Mouse (Mus musculus): Measurements from ENCODE around the gene Nkapd1. TPM values are rescaled to one million over a fixed set of nuclear protein-coding genes. Genes with fewer than 3 reads are reported as not detected.

Nkapd1 gene
- total and polyA plus RNA-seq, 2 experiments: 2.8 to 5.8 TPM

DNA sequence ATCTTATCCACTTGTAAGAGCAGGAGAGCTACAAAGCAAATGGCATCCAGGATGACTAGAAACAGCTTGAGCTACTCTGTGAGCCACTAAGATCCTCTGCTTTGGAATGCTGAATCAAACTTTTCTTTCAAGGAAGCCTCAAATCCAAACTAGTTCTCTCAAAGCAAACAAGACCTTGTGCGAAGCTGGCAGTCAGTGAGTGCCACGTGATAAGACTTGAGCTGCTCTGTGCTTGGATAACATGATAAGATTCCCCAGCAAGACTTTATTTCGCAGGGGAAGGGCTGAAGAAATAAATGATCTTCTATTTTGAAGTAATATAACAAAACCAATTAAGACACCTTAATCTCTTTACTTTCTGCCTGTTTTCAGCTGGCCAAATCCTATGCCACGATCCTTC, 51.3 kb downstream of the Nkapd1 start:
- TF ChIP-seq POLR2A (IDR thresholded peaks at IDR 0.05; ENCODE audit: extremely low read depth, insufficient read depth, low read length) (no peak), CTCF (IDR thresholded peaks at IDR 0.05; ENCODE audit: low read depth, low read length) (no peak)
- Histone ChIP-seq H3K27me3 (ENCODE audit: control insufficient read depth, insufficient read depth, low read length) (no peaks in the 10 kb centered on the region), H3K4me3 (ENCODE audit: insufficient read depth, low read depth, low read length) (no peak overlapping the region), H3K36me3 (ENCODE audit: control insufficient read depth, insufficient read depth, low read length) (no peaks in the 10 kb centered on the region), H3K79me2 (ENCODE audit: control insufficient read depth, insufficient read depth, low read length) (no peaks in the 10 kb centered on the region), H3K27ac (replicated peaks; ENCODE audit: insufficient read depth, low read depth, low read length) (no peak overlapping the region), H3K4me1 (ENCODE audit: control insufficient read depth, insufficient read depth, low read length) (peaks cover 4% of the 10 kb centered on the region; the same call in 1 of the 2 replicates), H3K9ac (ENCODE audit: low read depth, low read length) (no peak overlapping the region)
- WGBS: 57% methylated on average over 4 of the region's 4 CpGs
- peak; percentile 37 for DNase-seq (ENCODE audit: extremely low read depth, low read depth, low spot score)

GRCm38 (mm10) chr9:50565173-50565572, 52.1 kb downstream of the Nkapd1 start:
- Histone ChIP-seq H3K27ac (replicated peaks; ENCODE audit: insufficient read depth, low read depth, low read length) (no peak overlapping the region), H3K79me2 (ENCODE audit: control insufficient read depth, insufficient read depth, low read length) (no peaks in the 10 kb centered on the region), H3K4me1 (ENCODE audit: control insufficient read depth, insufficient read depth, low read length) (peaks cover 7% of the 10 kb centered on the region; the same call in 1 of the 2 replicates), H3K27me3 (ENCODE audit: control insufficient read depth, insufficient read depth, low read length) (no peaks in the 10 kb centered on the region), H3K4me3 (ENCODE audit: insufficient read depth, low read depth, low read length) (no peak overlapping the region), H3K36me3 (ENCODE audit: control insufficient read depth, insufficient read depth, low read length) (no peaks in the 10 kb centered on the region), H3K9ac (ENCODE audit: low read depth, low read length) (no peak overlapping the region)
- WGBS: 80% methylated on average over 7 of the region's 7 CpGs
- TF ChIP-seq POLR2A (IDR thresholded peaks at IDR 0.05; ENCODE audit: extremely low read depth, insufficient read depth, low read length): no peak
- TF ChIP-seq CTCF (IDR thresholded peaks at IDR 0.05; ENCODE audit: low read depth, low read length): no peak
- DNase-seq (ENCODE audit: extremely low read depth, low read depth, low spot score): no peak

DNA sequence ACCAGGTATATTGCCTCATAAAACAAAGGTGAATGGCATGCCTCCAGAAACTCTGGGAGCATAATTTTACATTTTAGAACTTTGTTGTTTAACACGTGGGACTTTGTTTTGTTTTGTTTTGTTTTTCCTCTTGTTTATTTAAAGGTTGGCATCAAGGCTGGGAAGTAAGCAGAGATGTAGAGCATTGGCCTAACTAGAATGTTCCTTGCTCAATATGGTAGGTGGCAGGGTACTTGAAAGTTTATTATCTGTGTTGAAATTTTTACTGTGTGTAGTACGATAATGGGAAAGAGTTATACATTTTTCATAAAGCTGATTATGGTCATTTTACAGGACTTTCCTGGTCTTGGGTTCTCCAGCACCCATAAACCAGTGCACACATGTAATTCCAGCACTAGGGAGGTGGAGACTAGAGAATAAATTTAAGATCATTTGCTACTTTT, 55.3 kb downstream of the Nkapd1 start:
- H3K79me2 ChIP-seq (ENCODE audit: control insufficient read depth, insufficient read depth, low read length): no peaks in the 10 kb centered on the region
- TF ChIP-seq CTCF (IDR thresholded peaks at IDR 0.05; ENCODE audit: low read depth, low read length): no peak
- no peak for TF ChIP-seq POLR2A (IDR thresholded peaks at IDR 0.05; ENCODE audit: extremely low read depth, insufficient read depth, low read length)
- no peak overlapping the region for H3K4me3 ChIP-seq (ENCODE audit: insufficient read depth, low read depth, low read length)
- H3K27me3 ChIP-seq (ENCODE audit: control insufficient read depth, insufficient read depth, low read length): no peaks in the 10 kb centered on the region
- H3K9ac ChIP-seq (ENCODE audit: low read depth, low read length): no peak overlapping the region
- 0 out of 2 replicates have a peak overlapping the region, but pooled peaks have one; percentile 10 for H3K27ac ChIP-seq (replicated peaks; ENCODE audit: insufficient read depth, low read depth, low read length)
- 22% methylated on average over 2 of the region's 2 CpGs for WGBS
- H3K36me3 ChIP-seq (ENCODE audit: control insufficient read depth, insufficient read depth, low read length): no peaks in the 10 kb centered on the region
- H3K4me1 ChIP-seq (ENCODE audit: control insufficient read depth, insufficient read depth, low read length): peaks cover 7% of the 10 kb centered on the region; the same call in 1 of the 2 replicates
- DNase-seq (ENCODE audit: extremely low read depth, low read depth, low spot score): peak; percentile 98

- Histone ChIP-seq H3K79me2 (ENCODE audit: control insufficient read depth, insufficient read depth, low read length) (no peaks in the 10 kb centered on the region), H3K4me3 (ENCODE audit: insufficient read depth, low read depth, low read length) (peak within 1 kb of the TSS; percentile 20; the same call in 1 of the 2 replicates), H3K27me3 (ENCODE audit: control insufficient read depth, insufficient read depth, low read length) (no peaks in the 10 kb centered on the region), H3K27ac (replicated peaks; ENCODE audit: insufficient read depth, low read depth, low read length) (peak within 1 kb of the TSS; percentile 87), H3K9ac (ENCODE audit: low read depth, low read length) (peak within 1 kb of the TSS; percentile 20), H3K36me3 (ENCODE audit: control insufficient read depth, insufficient read depth, low read length) (no peaks in the 10 kb centered on the region), H3K4me1 (ENCODE audit: control insufficient read depth, insufficient read depth, low read length) (peaks cover 7% of the 10 kb centered on the region; the same call in 1 of the 2 replicates)
- TF ChIP-seq POLR2A (IDR thresholded peaks at IDR 0.05; ENCODE audit: extremely low read depth, insufficient read depth, low read length): no peak
- no peak for TF ChIP-seq CTCF (IDR thresholded peaks at IDR 0.05; ENCODE audit: low read depth, low read length)
- WGBS: 79% methylated on average over 38 of the region's 38 CpGs
- DNase-seq (ENCODE audit: extremely low read depth, low read depth, low spot score): no peak
These were observed 55.9 kb downstream of the Nkapd1 start, which contains the start of gene Tex12 for GRCm38 (mm10) chr9:50561145-50561917. Tex12 (minus strand) TSS chr9:50561325.

Other genes starting within 250 kb of the Nkapd1 start
- gene Plet1, start 122.9 kb downstream of the Nkapd1 start, total RNA-seq (2014; rRNA removed): 0.37 and 0.47 TPM in 2 replicates
- 0.73 and 0.86 TPM in 2 replicates for gene Plet1, start 122.9 kb downstream of the Nkapd1 start, polyA plus RNA-seq (2012; rRNA removed)
- 82.9 and 103 TPM in 2 replicates for gene Pts, start 88.7 kb downstream of the Nkapd1 start, total RNA-seq (2014; rRNA removed)
- gene Pts, start 88.7 kb downstream of the Nkapd1 start, polyA plus RNA-seq (2012; rRNA removed): 25.5 and 34.4 TPM in 2 replicates
- 27.1 and 32.8 TPM in 2 replicates for gene Il18, start 62.6 kb downstream of the Nkapd1 start, total RNA-seq (2014; rRNA removed)
- 11.1 and 15.4 TPM in 2 replicates for gene Il18, start 62.6 kb downstream of the Nkapd1 start, polyA plus RNA-seq (2012; rRNA removed)
- gene Bco2, start 62.3 kb downstream of the Nkapd1 start, total RNA-seq (2014; rRNA removed): 18.7 and 24.3 TPM in 2 replicates
- 6.0 and 8.8 TPM in 2 replicates for gene Bco2, start 62.3 kb downstream of the Nkapd1 start, polyA plus RNA-seq (2012; rRNA removed)
- gene Tex12, start 56.1 kb downstream of the Nkapd1 start, total RNA-seq (2014; rRNA removed): 0.20 and 0.55 TPM in 2 replicates
- 0.16 TPM in 1 of 2 replicates, not detected in the other for gene Tex12, start 56.1 kb downstream of the Nkapd1 start, polyA plus RNA-seq (2012; rRNA removed)
- 339 and 354 TPM in 2 replicates for gene Sdhd, start 13.7 kb downstream of the Nkapd1 start, total RNA-seq (2014; rRNA removed)
- gene Sdhd, start 13.7 kb downstream of the Nkapd1 start, polyA plus RNA-seq (2012; rRNA removed): 363 and 441 TPM in 2 replicates
- 179 and 215 TPM in 2 replicates for gene Timm8b, start 13.6 kb downstream of the Nkapd1 start, total RNA-seq (2014; rRNA removed)
- gene Timm8b, start 13.6 kb downstream of the Nkapd1 start, polyA plus RNA-seq (2012; rRNA removed): 63.0 and 81.3 TPM in 2 replicates
- gene Pih1d2, start 143 bp downstream of the Nkapd1 start, total RNA-seq (2014; rRNA removed): 0.74 and 1.0 TPM in 2 replicates
- 0.24 and 0.47 TPM in 2 replicates for gene Pih1d2, start 143 bp downstream of the Nkapd1 start, polyA plus RNA-seq (2012; rRNA removed)
- gene Dlat, start 42.3 kb upstream of the Nkapd1 start, total RNA-seq (2014; rRNA removed): 39.5 and 41.1 TPM in 2 replicates
- 20.9 and 25.5 TPM in 2 replicates for gene Dlat, start 42.3 kb upstream of the Nkapd1 start, polyA plus RNA-seq (2012; rRNA removed)
- 20.3 and 22.8 TPM in 2 replicates for gene Dixdc1, start 122.1 kb upstream of the Nkapd1 start, total RNA-seq (2014; rRNA removed)
- 3.7 and 4.6 TPM in 2 replicates for gene Dixdc1, start 122.1 kb upstream of the Nkapd1 start, polyA plus RNA-seq (2012; rRNA removed)
- 14.9 and 15.7 TPM in 2 replicates for gene 2310030G06Rik, start 129.1 kb upstream of the Nkapd1 start, total RNA-seq (2014; rRNA removed)
- 13.9 and 14.9 TPM in 2 replicates for gene 2310030G06Rik, start 129.1 kb upstream of the Nkapd1 start, polyA plus RNA-seq (2012; rRNA removed)
- 1.3 and 2.4 TPM in 2 replicates for gene Cryab, start 133.9 kb upstream of the Nkapd1 start, total RNA-seq (2014; rRNA removed)
- 5.5 and 6.6 TPM in 2 replicates for gene Cryab, start 133.9 kb upstream of the Nkapd1 start, polyA plus RNA-seq (2012; rRNA removed)
- 0.55 TPM in 1 of 2 replicates, not detected in the other for gene Hspb2, start 134.9 kb upstream of the Nkapd1 start, total RNA-seq (2014; rRNA removed)
- gene Hspb2, start 134.9 kb upstream of the Nkapd1 start, polyA plus RNA-seq (2012; rRNA removed): 0.88 and 1.1 TPM in 2 replicates
- gene Fdxacb1, start 150.8 kb upstream of the Nkapd1 start, total RNA-seq (2014; rRNA removed): 4.2 and 4.7 TPM in 2 replicates
- 2.5 and 2.6 TPM in 2 replicates for gene Fdxacb1, start 150.8 kb upstream of the Nkapd1 start, polyA plus RNA-seq (2012; rRNA removed)
- gene Alg9, start 157.6 kb upstream of the Nkapd1 start, total RNA-seq (2014; rRNA removed): 16.0 and 16.2 TPM in 2 replicates
- gene Alg9, start 157.6 kb upstream of the Nkapd1 start, polyA plus RNA-seq (2012; rRNA removed): 14.7 and 16.3 TPM in 2 replicates
- 46.4 and 58.8 TPM in 2 replicates for gene 1110032A03Rik, start 158.1 kb upstream of the Nkapd1 start, total RNA-seq (2014; rRNA removed)
- 41.1 and 43.2 TPM in 2 replicates for gene 1110032A03Rik, start 158.1 kb upstream of the Nkapd1 start, polyA plus RNA-seq (2012; rRNA removed)
- 10.3 and 10.8 TPM in 2 replicates for gene Ppp2r1b, start 227.8 kb upstream of the Nkapd1 start, total RNA-seq (2014; rRNA removed)
- gene Ppp2r1b, start 227.8 kb upstream of the Nkapd1 start, polyA plus RNA-seq (2012; rRNA removed): 5.2 and 6.5 TPM in 2 replicates